Mouse (Mus musculus) myocyte (in vitro differentiated cells): ENCODE measurements around the gene Gm49337. TPM values are rescaled to one million over a fixed set of nuclear protein-coding genes. Genes with fewer than 3 reads are reported as not detected.

Experiments used
- H3K27me3 ChIP-seq: one replicate; pipeline ENCODE4 v1.6.1; 2011; ENCODE audit not compliant: control insufficient read depth, insufficient read depth, insufficient read length
- H3K36me3 ChIP-seq: one replicate; pipeline ENCODE4 v1.6.1; 2011; ENCODE audit not compliant: control insufficient read depth, insufficient read depth
- H3K4me2 ChIP-seq: one replicate; pipeline ENCODE4 v1.6.1; 2011; ENCODE audit warnings: low read depth, control low read depth
- H3K4me3 ChIP-seq: one replicate; pipeline ENCODE4 v1.5.1; 2011; ENCODE audit warnings: mild to moderate bottlenecking, control low read depth, moderate library complexity
- H3K79me2 ChIP-seq: one replicate; pipeline ENCODE4 v1.6.1; 2011; ENCODE audit not compliant: control insufficient read depth, insufficient read depth
- H3ac ChIP-seq: one replicate; pipeline ENCODE4 v1.6.1; 2011; ENCODE audit not compliant: control insufficient read depth, insufficient read length
- CEBPB ChIP-seq: IDR thresholded peaks from 2 replicates; pipeline ENCODE4 v1.6.1; 2011; ENCODE audit warnings: mild to moderate bottlenecking, moderate library complexity; ENCODE audit not compliant: poor library complexity, insufficient read depth, severe bottlenecking
- E2F4 ChIP-seq: IDR thresholded peaks from one replicate; pipeline ENCODE4 v1.6.1; 2011; ENCODE audit warnings: mild to moderate bottlenecking, control low read depth, moderate library complexity; ENCODE audit not compliant: insufficient read depth
- MAX ChIP-seq: IDR thresholded peaks from one replicate; pipeline ENCODE4 v1.6.1; 2011; ENCODE audit warnings: low read depth, mild to moderate bottlenecking, control low read depth
- MYOD1 ChIP-seq, 3 experiments: IDR thresholded peaks; one replicate each; pipeline ENCODE4 v1.6.1; 2011; ENCODE audit warnings: control low read depth in 2 of 3, low read depth in 2 of 3, mild to moderate bottlenecking in 2 of 3, moderate library complexity in 1 of 3; ENCODE audit not compliant: insufficient read length in 2 of 3, control insufficient read depth in 1 of 3
- MYOG ChIP-seq, 3 experiments: IDR thresholded peaks; one replicate each; pipeline ENCODE4 v1.6.1; 2011; ENCODE audit warnings: control low read depth in 2 of 3, low read depth in 2 of 3, mild to moderate bottlenecking in 2 of 3; ENCODE audit not compliant: insufficient read length in 2 of 3, control insufficient read depth in 1 of 3, insufficient read depth in 1 of 3
- POLR2A ChIP-seq: IDR thresholded peaks from one replicate; pipeline ENCODE4 v1.6.1; 2011; ENCODE audit warnings: low read depth, mild to moderate bottlenecking, control low read depth, moderate library complexity; ENCODE audit not compliant: insufficient read length
- POLR2AphosphoS2 ChIP-seq: IDR thresholded peaks from one replicate; pipeline ENCODE4 v1.6.1; 2011; ENCODE audit warnings: low read depth, control low read depth; ENCODE audit not compliant: insufficient read length
- REST ChIP-seq: IDR thresholded peaks from one replicate; pipeline ENCODE4 v1.6.1; 2011; ENCODE audit warnings: mild to moderate bottlenecking, control low read depth, moderate library complexity; ENCODE audit not compliant: insufficient read depth, insufficient read length
- SRF ChIP-seq: IDR thresholded peaks from one replicate; pipeline ENCODE4 v1.6.1; 2011; ENCODE audit warnings: low read depth; ENCODE audit not compliant: control insufficient read depth, insufficient read length
- TCF12 ChIP-seq: IDR thresholded peaks from one replicate; pipeline ENCODE4 v1.6.1; 2011; ENCODE audit warnings: mild to moderate bottlenecking, control low read depth; ENCODE audit not compliant: poor library complexity, insufficient read depth, severe bottlenecking
- TCF3 ChIP-seq: IDR thresholded peaks from one replicate; pipeline ENCODE4 v1.6.1; 2011; ENCODE audit warnings: low read depth, control low read depth; ENCODE audit not compliant: insufficient read length
- USF1 ChIP-seq: IDR thresholded peaks from one replicate; pipeline ENCODE4 v1.6.1; 2011; ENCODE audit warnings: low read depth, mild to moderate bottlenecking, control low read depth, moderate library complexity
- polyA plus RNA-seq: library from polyadenylated mRNA; unstranded; fragments of >200 nt; fragmentation: generic; extraction: Trizol; gene quantifications from one replicate; pipeline ENCODE4 v1.2.1, GENCODE M21; 2012; ENCODE audit warnings: missing spikeins

Gm49337 gene
- polyA plus RNA-seq, 1 experiment = not detected

- Histone ChIP-seq H3K4me2 (no peak overlapping the region), H3K27me3 (no peaks in the 10 kb centered on the region), H3ac (no peak overlapping the region), H3K79me2 (no peaks in the 10 kb centered on the region), H3K4me3 (no peak overlapping the region), H3K36me3 (peaks cover 23% of the 10 kb centered on the region)
- TF ChIP-seq CEBPB = no peak
- TF ChIP-seq POLR2AphosphoS2 = peak; percentile 23
- no peak for TF ChIP-seq MAX
- no peak for TF ChIP-seq TCF12
- no peak for TF ChIP-seq REST
- TF ChIP-seq E2F4 = no peak
- no peak for TF ChIP-seq MYOD1 (IDR thresholded peaks at IDR 0.05; ENCODE audit: control insufficient read depth in 1 of 3, insufficient read length in 2 of 3, low read depth in 2 of 3)
- no peak for TF ChIP-seq TCF3
Observed at GRCm38 (mm10) chr4:116304551-116304950, 131.4 kb downstream of the Gm49337 start.

- no peak for TF ChIP-seq REST
- TF ChIP-seq CEBPB = no peak
- peak in 1 of 3 experiments; percentile 55 for TF ChIP-seq MYOG (IDR thresholded peaks at IDR 0.05; ENCODE audit: control insufficient read depth in 1 of 3, insufficient read depth in 1 of 3, insufficient read length in 2 of 3, low read depth in 2 of 3)
- TF ChIP-seq MAX = no peak
- peak; percentile 19 for TF ChIP-seq TCF12
- no peak for TF ChIP-seq TCF3
- TF ChIP-seq MYOD1 (IDR thresholded peaks at IDR 0.05; ENCODE audit: control insufficient read depth in 1 of 3, insufficient read length in 2 of 3, low read depth in 2 of 3) = peak; percentile 32 to 60 (median 34)
- TF ChIP-seq USF1 = no peak
- no peak for TF ChIP-seq POLR2AphosphoS2
- TF ChIP-seq E2F4 = no peak
- no peak overlapping the region for H3K4me2 ChIP-seq
- H3K4me3 ChIP-seq = no peak overlapping the region
- H3K27me3 ChIP-seq = no peaks in the 10 kb centered on the region
- H3K36me3 ChIP-seq = peaks cover 53% of the 10 kb centered on the region
- H3K79me2 ChIP-seq = no peaks in the 10 kb centered on the region
- H3ac ChIP-seq = no peak overlapping the region
Observed at GRCm38 (mm10) chr4:116317575-116317974, 144.4 kb downstream of the Gm49337 start.

- Histone ChIP-seq H3K4me3 (no peak overlapping the region), H3K4me2 (no peak overlapping the region), H3K27me3 (no peaks in the 10 kb centered on the region), H3ac (no peak overlapping the region), H3K36me3 (peaks cover 38% of the 10 kb centered on the region), H3K79me2 (no peaks in the 10 kb centered on the region)
- TF ChIP-seq E2F4 (no peak), SRF (no peak), MYOD1 (IDR thresholded peaks at IDR 0.05; ENCODE audit: control insufficient read depth in 1 of 3, insufficient read length in 2 of 3, low read depth in 2 of 3) (no peak), REST (no peak), TCF3 (no peak), CEBPB (no peak), TCF12 (no peak), MYOG (IDR thresholded peaks at IDR 0.05; ENCODE audit: control insufficient read depth in 1 of 3, insufficient read depth in 1 of 3, insufficient read length in 2 of 3, low read depth in 2 of 3) (no peak), USF1 (no peak), MAX (no peak)
Observed at GRCm38 (mm10) chr4:116322127-116322526, 148.9 kb downstream of the Gm49337 start.

- Histone ChIP-seq H3K4me2 (no peak overlapping the region), H3K27me3 (no peaks in the 10 kb centered on the region), H3K4me3 (no peak overlapping the region), H3K79me2 (no peaks in the 10 kb centered on the region), H3ac (no peak overlapping the region), H3K36me3 (peaks cover 43% of the 10 kb centered on the region)
- TF ChIP-seq POLR2A (no peak), CEBPB (no peak), USF1 (no peak), MYOG (IDR thresholded peaks at IDR 0.05; ENCODE audit: control insufficient read depth in 1 of 3, insufficient read depth in 1 of 3, insufficient read length in 2 of 3, low read depth in 2 of 3) (no peak), MAX (no peak), TCF12 (no peak), POLR2AphosphoS2 (no peak), E2F4 (no peak), REST (no peak), SRF (no peak), TCF3 (no peak), MYOD1 (IDR thresholded peaks at IDR 0.05; ENCODE audit: control insufficient read depth in 1 of 3, insufficient read length in 2 of 3, low read depth in 2 of 3) (no peak)
Observed at GRCm38 (mm10) chr4:116329256-116329655, 156.1 kb downstream of the Gm49337 start.

GRCm38 (mm10) chr4:116336294-116336693 is 163.1 kb downstream of the Gm49337 start:
- H3K36me3 ChIP-seq = no peaks in the 10 kb centered on the region
- no peaks in the 10 kb centered on the region for H3K27me3 ChIP-seq
- H3K4me3 ChIP-seq = no peak overlapping the region
- H3ac ChIP-seq = no peak overlapping the region
- TF ChIP-seq REST (no peak), POLR2AphosphoS2 (no peak), TCF3 (no peak), MYOG (IDR thresholded peaks at IDR 0.05; ENCODE audit: control insufficient read depth in 1 of 3, insufficient read depth in 1 of 3, insufficient read length in 2 of 3, low read depth in 2 of 3) (no peak), MYOD1 (IDR thresholded peaks at IDR 0.05; ENCODE audit: control insufficient read depth in 1 of 3, insufficient read length in 2 of 3, low read depth in 2 of 3) (no peak), E2F4 (no peak), SRF (no peak), USF1 (no peak), POLR2A (no peak), TCF12 (no peak), MAX (no peak), CEBPB (no peak)
- H3K4me2 ChIP-seq = no peak overlapping the region
- H3K79me2 ChIP-seq = no peaks in the 10 kb centered on the region
